Mouse (Mus musculus) embryo, embryonic 10 days (tissue): ENCODE results near the gene Rpl39.

ENCODE experiments used
- DNase-seq: peaks from one replicate; pipeline ENCODE4 v3.0.0-alpha.2; 2015; ENCODE audit warnings: low spot score

Gene Rpl39

GRCm38 (mm10) chrX:37067299-37067698, 17.9 kb downstream of the Rpl39 start:
- DNase-seq: no peak

- no peak for DNase-seq
Measured at GRCm38 (mm10) chrX:37063902-37064301, 21.3 kb downstream of the Rpl39 start.

DNA sequence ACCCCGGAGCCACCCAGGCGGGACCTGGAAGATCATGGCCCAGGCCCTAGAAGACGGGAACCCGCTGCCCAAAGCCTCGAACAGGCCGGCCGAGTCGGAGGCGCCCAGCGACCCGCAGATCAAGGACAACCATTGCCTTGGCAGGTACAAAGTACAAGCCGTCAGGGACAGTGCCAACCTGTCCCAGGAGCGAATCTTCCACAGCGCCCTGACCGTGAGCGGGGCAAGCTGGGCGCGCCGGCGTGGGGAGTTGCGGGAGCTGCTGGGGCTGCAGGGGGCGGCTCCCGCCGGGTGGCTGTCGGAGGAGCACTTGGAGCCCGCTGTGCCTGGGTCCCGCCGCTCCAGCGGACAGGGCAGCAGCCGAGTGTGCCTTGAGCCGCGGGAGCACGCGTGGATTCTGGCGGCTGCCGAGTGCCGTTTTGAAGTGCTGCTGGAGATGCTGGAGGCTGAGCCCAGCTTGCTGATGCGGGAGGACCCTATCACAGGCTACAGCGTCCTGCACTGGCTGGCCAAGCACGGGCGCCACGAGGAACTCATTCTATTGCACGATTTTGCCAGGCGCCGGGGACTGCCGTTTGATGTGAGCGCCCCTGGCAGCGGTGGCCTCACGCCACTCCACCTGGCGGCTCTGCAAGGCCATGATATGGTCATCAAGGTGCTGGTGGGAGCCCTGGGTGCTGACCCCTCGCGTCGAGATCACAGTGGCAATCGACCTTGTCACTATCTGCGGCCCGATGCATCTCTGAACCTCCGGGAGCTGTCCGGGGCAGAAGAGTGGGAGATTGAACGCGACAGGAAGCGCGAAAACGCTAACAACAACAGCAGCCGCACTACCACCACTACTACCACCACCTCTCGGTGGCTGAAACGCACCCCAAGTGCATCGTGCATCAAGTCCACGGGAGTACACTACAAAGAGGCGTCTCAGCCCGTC, 36.0 kb downstream of the Rpl39 start:
- DNase-seq: no peak

- DNase-seq: peak; percentile 25
Measured at GRCm38 (mm10) chrX:37048066-37048889, 36.9 kb downstream of the Rpl39 start, which contains the start of gene Sowahd. Gene Sowahd (plus strand): TSS chrX:37048845.

GRCm38 (mm10) chrX:37042726-37043125, 42.5 kb downstream of the Rpl39 start:
- DNase-seq: peak; percentile 49
